Mouse (Mus musculus) heart, postnatal 4 days (tissue): ENCODE measurements around the gene Jup. TPM values are rescaled to one million over a fixed set of nuclear protein-coding genes. Genes with fewer than 3 reads are reported as not detected.

Experiments used
- DNase-seq: peaks from one replicate; pipeline ENCODE4 v3.0.0; 2021
- total RNA-seq, 2 experiments: library from RNA; stranded (reverse); gene quantifications; 2 replicates each; pipeline ENCODE4 v1.2.3; 2021

Gene Jup
- total RNA-seq, 2 experiments from 2014 or later, result 223 to 234 TPM

DNA sequence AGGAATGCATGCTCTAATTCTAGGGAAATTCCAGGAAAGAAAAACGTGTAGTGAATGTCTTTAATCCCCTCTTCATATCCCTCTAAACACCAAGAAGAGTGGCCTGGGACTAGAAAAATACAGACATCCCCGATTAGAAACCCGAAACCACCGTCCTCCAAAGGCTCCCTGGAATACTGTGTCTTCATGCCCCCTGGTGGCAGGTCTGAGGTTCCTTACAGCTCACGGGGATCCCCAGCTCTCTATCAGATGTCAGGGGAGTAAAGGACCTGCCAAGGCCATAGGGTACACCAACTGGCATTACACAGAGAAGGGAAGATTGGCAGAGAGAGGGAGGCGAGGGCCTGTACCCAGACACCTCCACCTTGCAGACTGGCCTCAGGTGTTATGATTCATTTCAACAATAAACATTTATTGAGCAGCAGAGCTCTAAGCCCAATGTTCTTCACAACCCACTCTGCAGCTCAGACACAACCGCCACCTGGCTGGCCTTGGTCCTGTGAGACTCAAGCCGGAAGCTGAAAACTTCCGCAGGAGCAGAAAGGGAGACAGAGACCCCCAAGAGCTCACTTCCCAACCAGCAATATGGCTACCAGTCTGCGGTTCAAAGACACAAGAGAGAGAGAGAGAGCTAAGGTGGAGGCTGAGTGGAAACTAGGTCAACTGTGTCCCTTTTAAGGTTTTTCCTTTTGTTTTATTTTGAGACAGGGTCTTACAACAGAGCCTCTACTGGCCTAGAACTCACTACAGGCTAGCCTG is 10.7 kb upstream of the Jup start:
- peak; percentile 88 for DNase-seq

DNA sequence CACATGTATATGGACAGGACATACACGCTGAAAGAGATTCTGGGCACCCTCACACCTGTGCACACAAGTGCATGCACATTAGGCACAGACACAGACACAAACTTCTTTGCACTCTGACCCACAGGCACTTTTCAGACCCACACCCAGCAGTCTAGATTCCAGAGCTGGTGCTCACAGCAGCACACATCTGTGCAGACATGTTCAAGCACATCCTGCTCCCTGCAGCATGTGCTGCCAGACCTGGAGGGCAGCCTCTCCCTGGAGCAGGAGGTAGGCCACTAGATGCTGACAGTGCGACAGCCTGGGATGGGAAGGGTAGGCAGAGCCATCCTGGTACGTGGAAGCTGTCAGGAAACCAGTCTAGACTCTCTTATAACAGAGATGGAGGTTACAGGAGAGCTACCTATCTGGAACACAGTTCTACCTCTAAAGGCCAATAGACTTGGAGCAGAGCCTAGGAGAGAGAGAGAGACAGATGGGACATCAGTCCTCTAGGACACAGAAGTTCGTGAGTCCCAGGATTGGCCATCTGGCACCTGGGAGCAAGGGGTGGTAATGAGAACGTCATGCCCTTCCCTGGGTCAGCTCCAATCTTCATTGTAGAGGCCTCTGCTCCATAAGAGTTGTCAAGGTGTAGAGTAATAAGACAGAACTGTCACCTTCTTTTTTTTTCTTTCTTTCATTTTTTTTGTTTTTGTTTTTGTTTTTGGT is 9.6 kb upstream of the Jup start:
- DNase-seq, result no peak

DNA sequence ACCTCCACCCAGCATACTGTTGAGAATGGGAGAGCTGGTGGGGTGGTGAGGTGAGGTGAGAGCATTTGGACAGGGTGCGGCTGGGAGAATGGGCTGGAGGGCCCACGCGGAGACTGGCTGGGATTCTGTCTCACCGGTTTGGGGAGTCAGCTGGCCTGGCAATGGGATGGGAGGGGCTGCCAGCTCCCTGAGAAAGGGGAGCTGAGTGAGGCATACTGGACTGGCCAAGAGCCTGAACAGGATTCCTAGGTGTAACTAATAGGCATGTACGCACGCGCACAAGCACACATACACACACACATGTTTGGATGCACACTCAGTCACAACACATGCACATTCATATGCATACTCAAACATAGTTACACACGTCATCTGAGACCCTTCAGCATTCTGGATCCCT is 8.7 kb upstream of the Jup start:
- no peak for DNase-seq

DNA sequence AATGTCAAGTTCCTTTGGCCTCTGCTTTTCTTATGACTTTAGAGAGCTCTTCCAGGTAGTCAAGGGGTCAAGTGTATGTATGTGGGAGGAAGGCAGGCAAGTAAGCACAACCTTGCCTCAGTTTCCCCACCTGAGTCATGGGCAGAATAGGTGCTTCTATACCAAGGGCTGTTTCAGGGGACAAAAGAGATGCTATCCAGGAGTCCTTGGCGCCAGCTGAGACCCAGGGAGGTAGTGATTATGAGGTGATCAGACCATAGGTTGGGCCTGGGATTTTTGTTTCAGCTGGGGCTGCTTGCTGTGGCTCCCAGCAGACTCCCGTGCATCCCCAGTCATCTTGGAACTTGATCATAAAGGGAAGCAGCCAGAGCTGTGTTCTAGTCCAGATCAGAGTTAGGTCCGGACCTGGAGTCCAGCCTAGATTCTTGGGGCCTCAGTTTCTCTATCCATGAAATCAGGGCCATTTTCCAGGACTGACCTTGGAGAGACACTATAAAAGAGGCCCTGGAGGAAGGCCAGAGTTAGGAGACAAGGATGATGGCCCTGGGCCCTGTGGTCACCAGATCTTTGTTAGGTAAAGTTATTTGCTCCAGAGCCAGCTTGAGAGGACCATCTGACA is 7.0 kb upstream of the Jup start:
- no peak for DNase-seq

DNA sequence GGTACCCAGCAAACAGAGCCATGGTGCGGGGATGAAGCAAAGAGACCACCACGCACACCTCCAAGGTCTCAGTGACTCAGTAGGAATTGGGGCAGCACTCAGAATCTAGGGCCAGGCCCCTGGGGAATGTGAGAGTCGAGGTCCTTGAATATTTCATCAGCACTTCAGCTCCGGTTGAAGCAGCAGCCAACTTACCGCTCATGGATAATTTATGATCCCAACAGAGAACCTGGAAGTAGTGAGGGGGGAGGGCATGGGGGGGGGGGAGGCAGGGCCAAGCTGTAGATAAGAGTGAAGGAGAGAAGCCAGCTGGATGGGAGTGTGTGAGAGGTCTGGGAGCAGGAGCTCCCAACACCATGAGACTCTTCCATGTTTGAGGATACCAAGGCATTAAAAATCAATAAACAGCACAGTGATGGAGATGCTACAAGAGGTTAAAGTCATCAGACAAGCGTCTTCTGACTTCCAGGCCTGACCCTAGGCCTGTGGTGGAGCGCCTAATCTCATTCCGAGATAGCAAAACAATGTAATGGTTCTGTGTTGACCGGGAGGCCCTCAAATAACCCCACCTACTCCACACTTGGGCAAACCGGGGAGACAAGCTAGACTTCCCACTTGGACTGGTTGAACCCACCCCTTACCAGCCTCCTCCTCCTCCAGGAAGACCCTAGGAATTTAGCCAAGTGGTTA is 6.0 kb upstream of the Jup start:
- no peak for DNase-seq

DNA sequence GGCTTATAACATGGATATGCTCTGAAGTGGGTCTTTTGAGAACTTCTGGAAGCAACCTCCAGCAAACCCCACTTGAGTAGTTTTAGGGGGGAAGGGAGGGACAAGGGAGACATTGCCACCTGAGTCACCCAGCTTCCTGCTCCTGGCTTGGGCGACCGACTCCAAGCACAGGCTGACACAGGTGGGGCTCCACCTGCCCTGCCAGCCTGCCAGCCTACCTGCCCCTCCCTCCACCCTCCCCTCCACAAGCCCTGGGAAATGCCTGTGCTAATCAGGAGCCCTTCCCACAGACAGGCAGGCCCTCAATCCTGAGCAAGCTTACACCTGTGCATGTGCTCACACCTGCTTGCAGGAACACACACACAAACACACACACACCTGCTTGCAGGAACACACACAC is 5.1 kb upstream of the Jup start:
- no peak for DNase-seq

DNA sequence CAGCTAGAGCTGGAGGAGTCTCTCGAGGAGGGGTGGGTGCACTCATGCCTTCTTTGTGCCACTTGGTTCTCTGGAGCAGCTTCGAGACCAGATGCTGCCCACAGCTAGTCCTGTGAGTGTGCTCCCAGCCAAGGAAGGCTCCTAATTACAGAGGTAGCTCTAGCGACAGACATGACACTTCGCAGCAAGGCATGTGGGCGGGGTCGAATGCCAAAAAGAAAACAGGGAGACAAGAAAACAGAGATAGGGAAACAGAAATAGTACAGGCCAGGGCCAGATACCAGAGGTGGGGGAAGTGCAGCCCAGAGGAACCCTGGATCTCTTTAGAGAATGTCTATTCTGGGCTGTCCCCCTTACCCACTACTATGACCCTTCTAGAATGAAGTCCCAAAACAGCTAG is 4.7 kb upstream of the Jup start:
- DNase-seq, result peak; percentile 76

DNA sequence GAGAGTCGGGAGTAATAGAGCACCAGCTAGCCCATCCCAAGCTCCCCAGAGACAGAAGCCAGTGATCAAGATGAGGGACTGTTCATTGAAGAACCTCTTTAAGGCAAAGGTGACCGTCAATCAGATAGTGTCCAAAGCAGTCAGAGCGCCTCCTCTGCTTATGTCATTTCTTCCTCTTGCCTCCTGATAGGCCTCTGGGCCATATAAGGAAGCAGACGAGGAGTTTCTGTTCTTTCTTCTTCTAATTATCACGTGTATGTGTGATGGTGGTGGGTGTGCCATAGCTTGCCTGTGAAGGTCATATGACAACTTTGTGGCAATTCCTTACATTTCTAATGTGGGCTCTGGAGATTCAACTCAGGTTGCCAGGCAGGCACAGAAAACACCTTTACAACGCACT is 3.3 kb upstream of the Jup start:
- DNase-seq, result no peak

DNA sequence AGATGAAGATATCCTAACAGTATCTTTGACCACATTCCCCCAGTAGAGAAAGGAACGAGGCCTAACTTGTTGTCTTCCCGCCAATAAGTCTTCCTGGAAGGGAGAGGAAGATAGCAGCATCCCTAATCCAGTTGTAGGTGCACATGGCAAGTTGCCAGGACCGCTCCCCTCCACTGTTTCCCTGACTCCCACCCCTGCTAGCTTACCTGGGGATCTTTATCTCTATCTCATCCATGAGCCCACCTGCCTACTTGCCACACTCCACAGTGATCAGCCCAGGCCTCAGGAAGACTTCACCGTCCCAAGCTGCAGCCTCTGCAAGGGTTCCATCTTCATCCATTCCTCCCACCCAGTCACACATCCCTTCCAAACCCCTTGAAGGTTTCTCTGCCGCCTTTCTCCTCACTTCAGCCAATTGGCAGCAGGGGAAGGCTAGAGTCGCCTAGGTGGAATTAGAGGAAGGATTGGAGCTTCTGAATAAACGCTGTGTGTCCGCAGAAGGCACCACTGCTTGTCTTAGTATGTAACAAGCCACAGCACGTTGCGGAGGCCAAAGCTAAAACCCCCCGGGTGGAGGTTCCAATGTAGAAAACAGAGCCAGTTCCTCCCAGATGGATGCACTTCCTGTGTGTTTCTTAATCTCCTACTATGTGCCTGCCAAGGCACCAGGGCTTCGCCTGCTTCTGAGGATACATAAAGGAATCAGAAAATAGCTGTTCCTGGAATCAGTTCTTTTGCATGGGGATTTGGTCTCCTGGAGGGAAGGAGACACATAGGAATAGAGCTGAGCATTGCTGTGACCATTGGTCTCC is 2.4 kb upstream of the Jup start:
- DNase-seq, result no peak

DNA sequence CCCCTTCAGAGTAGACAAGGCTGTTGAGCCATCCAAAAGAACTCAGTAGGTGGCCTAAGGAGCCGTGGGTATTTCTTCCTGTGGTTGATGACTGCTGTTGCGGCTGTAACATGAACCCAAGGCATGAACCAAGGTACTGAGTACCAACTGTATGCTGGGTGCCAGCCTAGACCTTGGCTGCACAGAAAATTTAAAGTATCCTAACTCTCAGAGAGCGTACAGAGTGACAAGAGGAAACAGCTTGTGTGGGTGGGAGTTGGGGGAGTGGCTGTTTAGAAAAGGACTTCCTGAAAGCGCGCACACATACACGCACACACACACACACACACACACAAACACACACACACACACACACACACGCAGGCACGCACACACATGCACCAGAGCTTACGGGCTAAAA is 1.8 kb upstream of the Jup start:
- no peak for DNase-seq

DNA sequence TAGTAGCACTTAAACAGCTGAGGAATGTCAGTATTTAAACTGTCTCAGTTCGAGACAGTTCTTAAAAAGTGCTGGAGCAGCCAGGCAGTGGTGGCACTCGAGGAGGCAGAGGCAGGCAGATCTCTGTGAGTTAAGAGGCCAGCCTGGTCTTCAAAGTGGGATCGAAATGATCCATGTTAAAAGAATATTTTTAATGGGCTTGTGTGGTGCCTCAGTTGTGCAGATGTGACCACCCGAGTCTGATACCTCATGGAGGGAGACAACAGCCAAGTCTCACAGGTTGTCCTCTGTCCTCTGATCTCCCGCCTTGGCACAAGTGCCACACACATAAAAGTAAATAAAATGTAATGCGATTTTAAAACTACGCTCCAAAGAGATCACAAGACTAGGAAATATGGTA is 954 bp upstream of the Jup start:
- no peak for DNase-seq

DNA sequence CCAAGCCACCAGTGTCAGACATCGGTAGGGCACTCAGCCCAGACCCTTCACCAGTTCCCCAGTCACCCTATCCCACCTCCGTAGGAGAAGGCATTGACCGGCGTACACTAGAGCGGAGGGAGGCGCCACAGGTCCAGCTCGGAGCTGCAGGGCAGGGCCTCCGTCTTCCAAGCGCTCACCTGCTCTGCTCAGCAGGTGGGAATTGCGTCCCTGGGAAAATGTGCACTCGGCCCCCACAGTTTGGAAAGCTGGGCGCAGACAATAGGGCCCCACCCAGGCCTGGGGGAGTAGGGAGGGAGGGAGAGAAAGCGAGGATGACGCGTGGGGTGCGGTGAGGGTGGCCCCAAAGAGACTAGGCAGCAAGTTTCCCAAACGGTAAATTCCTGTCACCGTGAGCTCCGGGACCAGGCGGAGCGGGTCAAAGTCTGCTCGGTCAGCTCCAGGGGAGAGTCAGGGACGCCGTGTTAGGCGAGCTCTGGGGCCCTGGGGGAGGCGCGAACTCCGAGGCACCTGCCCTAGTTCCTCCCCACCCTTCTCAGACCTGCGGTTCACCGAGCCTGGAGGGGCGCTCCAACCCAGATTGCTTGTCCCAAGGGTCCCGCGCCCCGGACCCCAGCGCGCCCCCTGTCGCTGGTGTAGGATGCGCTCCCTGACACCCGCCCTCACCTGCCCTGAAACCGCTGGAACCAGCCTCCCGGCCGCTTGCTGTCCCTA is 520 bp downstream of the Jup start:
- DNase-seq, result peak; percentile 55

DNA sequence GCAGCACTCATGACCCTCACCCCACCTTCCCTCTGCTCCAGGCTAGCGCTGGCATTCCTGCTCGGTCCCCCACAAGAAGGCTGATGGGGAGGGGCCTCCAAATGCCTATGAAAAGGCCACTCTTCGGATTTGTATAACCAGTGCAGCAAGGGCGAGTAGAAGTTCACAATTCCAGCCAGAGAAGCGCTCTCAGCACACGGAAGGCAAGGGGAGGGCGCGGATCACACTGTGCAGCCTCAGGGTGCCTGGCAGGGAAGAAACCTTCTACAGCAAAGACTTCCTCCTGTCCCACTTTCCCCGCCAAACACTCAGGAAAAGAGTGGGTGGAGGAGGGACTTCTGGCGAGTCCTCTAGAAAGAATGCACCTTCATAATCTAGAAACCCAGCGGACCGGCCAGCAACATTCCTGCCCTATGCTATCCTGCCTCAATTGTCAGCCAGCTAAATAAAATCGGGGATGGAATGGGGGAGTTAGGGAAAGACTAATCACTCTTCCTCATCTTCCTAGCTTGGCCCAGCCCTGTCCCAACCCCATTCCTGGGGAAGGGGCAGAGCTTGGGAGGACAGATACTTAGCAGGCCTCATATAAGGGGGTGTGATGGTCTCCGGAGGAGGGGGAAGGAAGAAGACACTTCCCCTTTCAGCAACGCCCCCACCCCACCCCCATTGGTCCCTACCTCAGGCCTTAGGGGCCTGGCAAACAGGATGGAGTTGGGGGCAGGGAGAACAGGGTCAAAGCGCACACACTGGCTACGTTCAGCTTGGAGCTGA is 1.5 kb downstream of the Jup start:
- DNase-seq, result peak; percentile 55

DNA sequence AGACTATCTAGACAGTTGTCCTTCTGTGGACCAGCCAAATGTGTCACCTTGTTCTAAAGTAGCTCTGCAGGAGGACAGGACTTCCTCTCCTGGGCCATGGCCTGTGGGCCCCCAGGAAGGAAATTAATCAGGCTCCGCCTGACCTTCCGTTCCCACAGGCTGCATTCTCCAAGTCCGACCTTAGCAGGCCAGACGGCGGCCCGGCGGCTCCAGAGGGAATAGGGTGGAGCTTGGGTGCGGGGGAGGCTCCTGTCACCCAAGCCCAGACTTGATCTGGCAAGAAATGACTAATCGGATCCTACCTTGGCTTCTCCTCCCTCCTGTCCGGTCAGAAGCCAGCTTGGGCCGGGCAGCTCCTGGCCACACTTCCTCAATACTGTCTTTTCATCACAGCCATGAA is 2.4 kb downstream of the Jup start:
- peak; percentile 80 for DNase-seq

DNA sequence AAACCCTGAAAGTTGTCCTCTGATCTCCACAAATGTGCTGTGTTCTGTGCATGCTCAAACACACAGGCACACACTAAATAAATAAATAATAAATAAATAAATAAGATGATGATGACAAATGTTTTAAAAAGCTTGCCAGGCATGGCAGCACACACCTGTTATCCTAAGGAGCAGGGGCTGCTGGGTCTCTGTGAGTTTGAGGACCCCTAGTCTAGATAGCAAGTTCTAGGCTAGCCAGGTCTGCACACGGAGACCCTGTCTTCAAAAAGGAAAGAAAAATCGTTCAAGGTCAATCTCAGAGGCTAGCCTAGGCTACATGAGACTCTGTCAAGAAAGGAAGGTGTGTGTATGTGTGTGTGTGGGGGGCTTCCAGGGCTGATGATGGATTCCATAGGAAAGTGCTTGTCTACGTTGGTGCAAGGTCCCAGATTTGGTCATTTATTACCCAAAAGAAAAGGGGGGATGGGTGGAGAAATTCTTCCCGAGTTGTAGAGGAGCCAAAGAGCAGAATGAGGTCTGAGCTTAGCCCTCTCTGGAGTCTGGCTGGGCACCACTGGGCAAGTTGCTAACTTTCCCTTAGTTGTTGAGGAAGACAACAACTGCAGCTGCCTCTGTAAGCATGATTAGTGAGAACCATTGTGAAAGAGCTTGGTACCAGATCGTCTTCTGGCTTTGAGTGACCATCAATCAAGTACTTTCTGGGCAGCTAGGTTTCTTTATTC is 3.0 kb downstream of the Jup start:
- no peak for DNase-seq

DNA sequence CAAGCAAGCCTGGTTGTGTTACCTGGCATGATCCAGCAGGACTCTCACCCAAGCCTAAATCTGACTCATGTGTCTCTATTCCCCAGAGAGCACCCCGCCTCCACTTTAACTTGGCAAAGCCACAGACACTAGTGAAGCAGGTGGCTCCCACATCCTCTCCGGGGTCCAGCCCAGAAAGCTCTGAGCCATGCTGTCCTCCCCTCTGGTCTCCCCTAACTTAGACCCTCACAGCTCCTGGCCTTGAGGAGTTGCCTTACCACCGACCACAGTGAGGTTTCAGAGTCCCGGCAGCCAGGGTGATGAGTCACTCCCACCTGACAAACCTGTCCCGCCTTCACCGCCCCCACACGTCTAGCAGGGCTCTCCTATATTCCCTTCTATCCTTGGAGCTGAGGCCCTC is 3.8 kb downstream of the Jup start:
- DNase-seq, result no peak

DNA sequence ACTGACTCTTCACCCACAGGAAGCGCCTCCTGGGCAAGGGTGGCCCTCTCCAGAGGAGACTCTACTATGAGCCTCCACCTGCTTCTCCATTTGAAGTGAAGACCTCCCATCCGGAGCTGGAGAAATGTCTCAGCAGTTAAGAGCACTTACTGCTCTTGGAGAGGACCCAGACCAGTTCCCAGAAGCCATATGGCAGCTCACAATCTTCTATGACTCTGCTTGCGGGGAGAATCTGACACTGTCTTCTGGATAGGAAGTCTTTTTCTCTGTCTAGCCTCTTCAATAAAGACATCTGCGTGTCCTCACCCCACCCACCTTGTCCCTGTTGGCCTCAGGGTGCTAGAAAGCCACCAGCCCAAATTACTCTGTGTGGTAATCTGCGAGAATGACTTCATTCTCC is 4.6 kb downstream of the Jup start:
- DNase-seq, result no peak

DNA sequence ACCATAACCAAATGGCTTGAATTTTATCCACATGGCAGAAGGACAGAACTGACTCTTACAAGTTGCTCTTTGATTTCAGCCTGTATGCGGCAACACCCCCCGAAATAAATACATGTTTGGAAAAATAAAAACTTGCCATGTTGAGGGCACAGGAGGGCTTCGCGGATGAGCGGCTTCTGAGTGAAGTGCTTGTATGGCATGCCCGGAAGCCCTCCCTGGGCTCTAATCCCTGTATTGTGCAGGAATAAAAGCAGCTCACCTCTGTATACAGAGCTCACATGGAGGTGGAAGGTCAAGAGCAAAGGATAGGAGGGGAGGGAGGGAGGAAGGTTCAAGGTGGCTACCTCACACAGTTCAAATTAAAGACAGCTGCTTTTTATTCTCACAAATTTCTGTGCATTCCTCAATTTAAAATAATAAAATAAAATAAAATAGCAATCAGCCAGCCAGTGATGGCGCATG is 5.6 kb downstream of the Jup start:
- DNase-seq, result no peak

DNA sequence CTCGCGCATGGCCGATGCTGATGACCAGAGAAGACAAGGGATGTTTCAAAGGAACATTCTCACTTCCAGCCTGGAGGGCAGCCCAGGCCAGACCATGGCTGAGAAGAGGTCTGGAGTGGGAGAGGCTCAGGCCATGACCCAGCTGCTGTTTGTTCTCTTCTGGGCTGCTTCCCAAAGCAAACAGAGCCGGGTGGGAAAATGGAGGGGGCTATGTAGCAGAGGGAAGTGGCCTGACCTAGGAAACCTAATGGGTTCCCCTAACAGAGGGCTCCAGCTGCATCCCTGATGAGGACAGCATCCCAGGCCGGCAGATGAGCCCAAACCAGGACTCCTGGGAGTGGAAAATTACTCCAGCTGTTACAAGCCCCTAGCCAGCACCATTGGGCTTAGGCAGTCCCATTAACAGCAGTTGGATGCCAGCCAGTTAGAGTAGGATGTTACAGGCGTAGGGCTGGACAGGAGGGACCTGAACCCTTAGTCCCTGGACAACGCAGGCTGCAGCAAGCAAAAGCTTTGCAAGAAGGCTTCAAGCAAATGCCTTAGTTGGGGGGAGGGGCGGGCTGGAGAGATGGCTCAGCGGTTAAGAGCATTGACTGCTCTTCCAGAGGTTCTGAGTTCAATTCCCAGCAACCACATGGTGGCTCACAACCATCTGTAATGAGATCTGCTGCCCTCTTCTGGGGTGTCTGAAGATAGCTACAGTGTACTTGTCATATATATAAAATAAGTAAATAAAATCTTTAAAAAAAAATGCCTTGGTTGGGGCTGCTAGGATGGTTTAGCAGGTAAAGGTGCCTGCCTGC is 6.3 kb downstream of the Jup start:
- peak; percentile 86 for DNase-seq
